Mouse (Mus musculus): ENCODE measurements around the gene Lcn10. TPM values are rescaled to one million over a fixed set of nuclear protein-coding genes. Genes with fewer than 3 reads are reported as not detected.
"Not testable (repeated sequence)": the region's sequence is repeated elsewhere in the genome, so short reads cannot be mapped to it uniquely, and the experiment has no call there.

Gene Lcn10
- total RNA-seq (2015; ENCODE audit: low replicate concordance) (not detected in 2 replicates), total RNA-seq (2017; ENCODE audit: low replicate concordance) (not detected in 2 replicates)

GRCm38 (mm10) chr2:25682426-25682825, at the start of gene Lcn10:
Gene Lcn10 (plus strand): TSS chr2:25682726.
- no peak for ATAC-seq (replicated peaks; ENCODE audit: low FRiP score, poor library complexity, severe bottlenecking)

GRCm38 (mm10) chr2:25633616-25634015, 48.9 kb upstream of the Lcn10 start:
- ATAC-seq (replicated peaks; ENCODE audit: low FRiP score, poor library complexity, severe bottlenecking): no peak

DNA sequence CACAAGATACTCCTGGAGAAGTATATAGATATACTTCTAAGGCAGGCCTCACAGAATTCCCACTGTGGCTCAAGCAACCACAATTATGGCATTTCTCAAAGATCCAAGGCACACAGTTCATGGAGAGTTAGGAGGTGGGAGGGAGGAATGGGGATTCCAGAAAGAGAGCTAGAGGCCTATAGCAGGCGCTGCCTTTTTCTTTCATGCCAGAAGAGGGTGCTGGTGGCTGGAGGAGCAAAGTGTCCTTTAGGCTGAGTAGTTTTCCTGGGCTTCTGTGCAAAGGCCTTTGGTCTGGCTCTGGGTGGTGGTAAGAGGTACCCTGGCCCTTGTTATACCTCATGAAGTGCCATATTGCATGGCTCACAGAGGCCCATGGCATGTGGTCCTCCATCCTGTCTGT, 48.5 kb upstream of the Lcn10 start:
- no peak for ATAC-seq (replicated peaks; ENCODE audit: low FRiP score, poor library complexity, severe bottlenecking)

GRCm38 (mm10) chr2:25639890-25640289, 42.6 kb upstream of the Lcn10 start:
- ATAC-seq (replicated peaks; ENCODE audit: low FRiP score, poor library complexity, severe bottlenecking): no peak

DNA sequence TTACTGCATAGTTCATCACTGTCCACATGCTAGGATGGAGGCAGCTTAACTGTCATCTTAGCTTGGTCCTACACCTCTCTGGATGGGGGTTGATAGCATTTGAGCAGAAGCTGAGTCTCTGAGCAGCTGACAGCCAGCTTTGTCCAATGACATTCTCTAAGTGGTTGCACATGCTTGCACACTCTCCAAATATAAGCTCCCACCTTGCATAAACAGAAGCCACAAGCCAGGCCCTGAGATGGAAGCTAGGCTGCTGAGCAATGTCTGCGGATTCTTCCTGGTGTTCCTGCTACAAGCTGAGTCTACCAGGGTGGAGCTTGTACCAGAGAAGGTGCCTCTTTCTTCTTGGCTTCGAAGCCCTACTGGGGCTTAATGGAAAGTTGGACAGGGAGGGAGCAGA, 29.6 kb upstream of the Lcn10 start, which contains the start of gene Lcn8:
Gene Lcn8, plus strand, starts transcription at position 219 of the 400 bp plus-strand sequence.
- no peak for ATAC-seq (replicated peaks; ENCODE audit: low FRiP score, poor library complexity, severe bottlenecking)

GRCm38 (mm10) chr2:25654502-25654901, 28.0 kb upstream of the Lcn10 start:
- ATAC-seq (replicated peaks; ENCODE audit: low FRiP score, poor library complexity, severe bottlenecking): no peak

DNA sequence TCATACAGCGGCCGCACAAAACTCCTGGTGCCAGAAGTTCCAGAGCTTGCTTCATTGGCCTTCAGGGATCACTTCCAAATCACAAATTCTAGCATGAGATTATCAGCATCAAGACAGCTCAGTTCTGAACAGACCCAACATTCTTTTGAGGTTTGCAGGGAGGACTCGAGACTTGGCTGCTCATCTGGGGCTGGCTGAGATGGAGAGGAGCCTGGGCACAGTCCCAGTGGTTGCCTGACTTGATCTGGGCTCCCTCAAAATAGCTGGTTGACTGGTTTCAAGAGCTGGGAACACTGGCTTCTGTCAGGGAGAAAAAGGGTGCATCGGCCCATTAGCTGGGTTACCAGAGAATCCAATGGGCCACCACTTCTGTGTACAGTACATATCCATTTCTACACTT, 25.8 kb upstream of the Lcn10 start:
- no peak for ATAC-seq (replicated peaks; ENCODE audit: low FRiP score, poor library complexity, severe bottlenecking)

GRCm38 (mm10) chr2:25657246-25657645, 25.3 kb upstream of the Lcn10 start:
- no peak for ATAC-seq (replicated peaks; ENCODE audit: low FRiP score, poor library complexity, severe bottlenecking)

GRCm38 (mm10) chr2:25657652-25658051, 24.9 kb upstream of the Lcn10 start, which contains the start of gene Lcn5:
Gene Lcn5 (plus strand): TSS chr2:25657952.
- ATAC-seq (replicated peaks; ENCODE audit: low FRiP score, poor library complexity, severe bottlenecking): no peak

DNA sequence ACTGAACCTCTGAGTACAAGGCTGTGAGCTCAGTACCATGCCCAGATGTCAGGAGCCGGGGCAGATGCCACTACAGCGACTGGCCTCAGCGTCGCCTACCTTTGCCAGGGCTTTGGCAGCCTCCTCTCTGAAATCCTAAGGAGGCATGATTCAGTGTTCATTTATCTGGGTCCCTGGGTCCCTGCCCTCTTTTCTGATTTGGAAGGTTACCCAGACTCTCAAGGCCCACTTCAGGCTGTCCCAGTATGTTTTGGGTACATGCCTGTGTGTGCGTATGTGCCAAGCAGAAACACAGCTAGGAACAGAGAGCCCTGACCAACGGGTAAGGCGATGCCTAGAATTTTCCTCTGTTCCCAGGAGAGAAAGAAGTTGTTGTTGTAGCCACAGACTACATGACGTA, 22.2 kb upstream of the Lcn10 start:
- ATAC-seq (replicated peaks; ENCODE audit: low FRiP score, poor library complexity, severe bottlenecking): no peak

DNA sequence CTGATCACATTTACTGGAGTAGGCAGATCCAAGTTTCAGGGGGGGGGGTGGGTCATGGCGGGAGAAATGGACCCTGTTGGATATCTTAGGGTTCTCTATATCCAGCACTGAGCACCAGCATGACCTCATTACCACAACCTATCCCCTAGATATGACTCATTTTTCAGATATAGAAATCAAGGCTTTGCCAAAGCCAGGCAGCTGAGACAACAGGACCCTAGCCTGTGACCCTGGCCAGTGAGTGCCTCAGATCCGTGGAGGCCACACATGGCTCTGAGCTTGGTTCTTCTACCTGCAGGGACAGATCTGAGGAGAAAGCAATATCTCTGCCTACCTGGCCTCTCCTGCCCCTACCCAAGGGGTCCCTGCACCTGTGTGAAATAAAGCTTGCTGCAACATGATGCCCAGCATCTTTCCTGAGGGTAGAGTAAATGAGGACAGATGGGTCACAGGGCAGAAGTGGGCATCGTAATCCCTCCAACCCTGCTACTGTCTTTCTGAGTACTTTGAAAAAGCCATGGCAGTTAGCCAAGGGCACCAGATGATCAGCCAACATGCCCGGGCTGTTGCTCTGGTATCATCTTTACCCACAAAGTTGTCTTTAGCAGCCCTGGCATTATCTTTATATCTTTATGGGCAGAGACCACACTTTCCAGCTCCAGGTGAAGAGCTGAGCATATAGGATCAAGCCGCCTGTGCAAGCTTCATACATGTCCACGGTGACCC, 21.1 kb upstream of the Lcn10 start:
- ATAC-seq (replicated peaks; ENCODE audit: low FRiP score, poor library complexity, severe bottlenecking): no peak

GRCm38 (mm10) chr2:25663511-25663910, 19.0 kb upstream of the Lcn10 start:
- ATAC-seq (replicated peaks; ENCODE audit: low FRiP score, poor library complexity, severe bottlenecking): no peak

DNA sequence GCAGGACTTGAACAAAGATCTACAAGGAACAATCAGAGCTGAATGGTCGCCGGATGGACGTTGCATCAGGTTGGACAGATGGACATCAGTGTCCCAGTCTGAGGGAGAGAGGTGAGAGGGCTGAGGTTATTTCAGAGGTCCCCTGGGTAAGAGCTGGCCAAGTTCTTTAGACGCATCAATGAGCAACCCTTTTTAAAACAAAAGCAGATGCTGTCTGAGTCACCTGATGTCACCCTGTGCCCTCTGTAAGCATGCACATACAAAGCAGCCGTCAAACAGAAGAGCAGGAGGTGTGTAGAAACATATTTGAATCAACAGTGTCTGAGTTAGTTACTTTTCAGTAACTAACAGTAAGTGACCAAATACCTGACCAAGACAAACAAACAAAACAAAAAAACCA, 18.4 kb upstream of the Lcn10 start:
- no peak for ATAC-seq (replicated peaks; ENCODE audit: low FRiP score, poor library complexity, severe bottlenecking)

DNA sequence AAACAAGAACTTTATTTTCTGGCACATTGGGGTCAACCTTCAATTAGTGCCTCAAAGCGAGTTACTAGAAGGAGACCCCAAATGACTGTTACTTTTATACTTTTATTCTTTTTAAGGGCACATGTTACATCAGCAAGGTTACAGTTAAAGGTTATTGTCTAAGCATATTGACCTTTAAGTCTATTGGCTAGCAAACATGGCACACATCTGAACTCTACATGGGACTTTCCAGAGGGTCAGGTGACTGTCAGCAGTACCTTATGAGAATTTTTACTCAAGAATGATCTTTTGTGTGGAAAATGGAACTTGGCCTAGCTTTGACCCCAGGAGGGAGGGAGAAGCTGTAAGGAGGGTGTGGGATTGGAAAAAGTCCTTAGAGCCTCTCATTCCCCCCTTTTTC, 16.0 kb upstream of the Lcn10 start:
- no peak for ATAC-seq (replicated peaks; ENCODE audit: low FRiP score, poor library complexity, severe bottlenecking)

DNA sequence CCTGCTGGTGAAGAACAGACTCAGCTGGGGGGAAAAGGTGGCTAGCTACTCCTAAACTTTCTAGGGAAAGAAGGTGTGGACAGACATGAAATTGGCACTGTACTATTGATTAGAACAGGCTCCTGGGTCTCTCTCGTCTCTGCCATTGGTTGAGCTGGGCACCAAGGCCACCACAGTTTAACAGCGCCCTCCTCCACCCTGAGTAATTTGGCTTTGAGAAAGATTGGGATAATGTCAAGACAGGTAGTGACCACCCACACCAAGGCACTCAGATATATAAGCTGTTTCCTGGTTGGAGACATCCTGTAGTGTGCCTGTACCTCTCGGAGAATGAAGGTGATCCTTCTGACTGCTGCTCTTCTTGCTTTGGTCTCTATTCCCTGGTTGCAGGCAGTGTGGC, 6.0 kb upstream of the Lcn10 start, which contains the start of gene Lcn6:
Gene Lcn6, plus strand, starts transcription at position 301 of the 400 bp plus-strand sequence.
- ATAC-seq (replicated peaks; ENCODE audit: low FRiP score, poor library complexity, severe bottlenecking): no peak

GRCm38 (mm10) chr2:25679559-25679958, 3.0 kb upstream of the Lcn10 start:
- ATAC-seq (replicated peaks; ENCODE audit: low FRiP score, poor library complexity, severe bottlenecking): no peak

- ATAC-seq (replicated peaks; ENCODE audit: low FRiP score, poor library complexity, severe bottlenecking): no peak
Measured at GRCm38 (mm10) chr2:25686941-25687340, 4.4 kb downstream of the Lcn10 start.

- ATAC-seq (replicated peaks; ENCODE audit: low FRiP score, poor library complexity, severe bottlenecking): 0 out of 2 replicates have a peak, but pooled peaks have one; percentile 59
Measured at GRCm38 (mm10) chr2:25694605-25695004, 12.1 kb downstream of the Lcn10 start.

- no peak for ATAC-seq (replicated peaks; ENCODE audit: low FRiP score, poor library complexity, severe bottlenecking)
Measured at GRCm38 (mm10) chr2:25696951-25697350, 14.4 kb downstream of the Lcn10 start.

GRCm38 (mm10) chr2:25698696-25699095, 16.2 kb downstream of the Lcn10 start:
- ATAC-seq (replicated peaks; ENCODE audit: low FRiP score, poor library complexity, severe bottlenecking): no peak

DNA sequence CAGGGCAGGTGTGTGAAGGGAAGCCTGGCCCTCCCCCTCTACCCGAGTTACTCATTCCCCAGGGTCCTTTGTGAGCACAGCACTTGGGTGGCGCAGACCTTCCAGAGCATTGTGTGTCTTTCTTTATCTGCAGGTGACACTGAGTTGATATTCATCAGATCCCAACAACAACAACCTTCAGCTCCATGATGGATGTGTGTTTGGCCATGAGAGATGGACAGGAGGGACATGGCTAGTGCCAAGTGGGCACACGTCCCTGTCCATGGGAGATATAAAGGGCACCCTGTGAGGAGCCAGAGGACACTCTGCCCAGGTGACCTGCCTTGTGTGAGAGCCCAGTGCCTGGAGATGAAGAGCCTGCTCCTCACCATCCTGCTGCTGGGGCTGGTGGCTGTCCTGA, 17.2 kb downstream of the Lcn10 start, which contains the start of gene Obp2a:
Gene Obp2a, plus strand, starts transcription at position 301 of the 400 bp plus-strand sequence.
- ATAC-seq (replicated peaks; ENCODE audit: low FRiP score, poor library complexity, severe bottlenecking): not testable (repeated sequence)

DNA sequence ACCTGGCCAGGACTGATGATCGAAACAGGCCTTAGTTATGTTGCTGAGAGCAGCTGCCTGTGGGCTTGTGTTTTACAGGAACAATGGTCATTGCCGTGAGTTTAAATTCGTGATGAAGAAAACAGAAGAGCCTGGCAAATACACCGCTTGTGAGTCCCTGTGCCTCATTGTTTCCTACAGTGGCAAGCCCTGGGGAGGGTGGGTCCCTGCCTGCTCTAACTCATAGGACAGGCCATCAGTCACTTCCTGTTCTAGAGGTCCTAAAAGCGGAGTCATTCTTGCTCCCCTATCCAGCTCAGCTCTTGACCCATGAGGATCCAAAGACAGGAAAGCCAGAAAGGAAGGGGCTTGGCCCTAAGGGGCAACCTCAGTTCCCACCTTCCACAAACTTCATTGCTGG, 18.5 kb downstream of the Lcn10 start:
- no peak for ATAC-seq (replicated peaks; ENCODE audit: low FRiP score, poor library complexity, severe bottlenecking)
